Mouse (Mus musculus) Muller cell, postnatal 12 days (primary cell): ENCODE data around the gene Olfr391-ps.

ENCODE experiments used
- DNase-seq: peaks from one replicate; pipeline ENCODE4 v3.0.0-alpha.2; 2015; ENCODE audit errors: inconsistent ontology term

The Olfr391-ps gene

GRCm38 (mm10) chr11:73802952-73803351, at the start of gene Olfr391-ps:
TSS of gene Olfr391-ps (minus strand) at chr11:73803052.
- no peak for DNase-seq

DNA sequence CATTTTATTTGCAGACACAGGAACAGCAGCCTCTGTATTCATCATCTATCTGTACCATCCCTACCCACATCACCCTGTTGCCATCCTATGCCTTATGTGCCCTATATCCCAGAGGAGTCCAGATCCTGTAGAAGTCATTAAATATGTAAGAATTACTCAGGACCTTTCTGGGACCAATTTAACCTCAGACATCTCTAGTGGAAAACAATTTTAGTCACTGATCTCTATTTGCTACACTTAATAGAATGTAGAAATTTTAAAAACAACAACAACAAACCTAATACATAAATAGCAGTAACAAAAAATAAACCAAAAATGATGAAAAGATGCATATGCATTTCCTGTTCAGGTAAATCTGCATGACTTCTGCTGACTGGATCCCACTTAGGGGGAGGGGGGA, 48.5 kb upstream of the Olfr391-ps start, which contains the start of gene Olfr393:
TSS of gene Olfr393 (minus strand) at position 101 of the 400 bp plus-strand sequence.
- no peak for DNase-seq

DNA sequence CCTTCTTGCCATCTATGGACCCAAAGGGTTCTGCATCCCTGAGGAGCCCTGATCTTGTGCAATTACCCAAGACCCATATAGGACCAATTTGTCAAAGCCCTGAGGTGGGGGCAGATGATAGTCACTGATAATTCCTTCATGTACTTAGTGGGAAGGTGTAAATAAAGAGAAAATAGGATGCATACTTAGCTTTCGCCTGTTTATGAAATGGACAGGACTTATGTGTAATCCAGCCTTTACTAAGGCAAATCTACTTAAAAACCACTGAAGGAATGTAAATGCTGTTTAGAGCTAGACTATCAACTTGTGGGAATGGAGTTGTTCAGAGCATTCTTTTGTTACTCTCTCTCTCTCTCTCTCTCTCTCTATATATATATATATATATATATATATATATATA, 14.1 kb upstream of the Olfr391-ps start, which contains the start of gene Olfr392:
TSS of gene Olfr392 (minus strand) at position 101 of the 400 bp plus-strand sequence.
- no peak for DNase-seq

- no peak for DNase-seq
These were observed 20.2 kb downstream of the Olfr391-ps start, which contains the start of gene Olfr390 for GRCm38 (mm10) chr11:73782664-73783063. TSS of gene Olfr390 (plus strand) at chr11:73782964.

- no peak for DNase-seq
These were observed 22.2 kb downstream of the Olfr391-ps start, which contains the start of gene Olfr389 for GRCm38 (mm10) chr11:73780613-73781012. TSS of gene Olfr389 (minus strand) at chr11:73780713.

DNA sequence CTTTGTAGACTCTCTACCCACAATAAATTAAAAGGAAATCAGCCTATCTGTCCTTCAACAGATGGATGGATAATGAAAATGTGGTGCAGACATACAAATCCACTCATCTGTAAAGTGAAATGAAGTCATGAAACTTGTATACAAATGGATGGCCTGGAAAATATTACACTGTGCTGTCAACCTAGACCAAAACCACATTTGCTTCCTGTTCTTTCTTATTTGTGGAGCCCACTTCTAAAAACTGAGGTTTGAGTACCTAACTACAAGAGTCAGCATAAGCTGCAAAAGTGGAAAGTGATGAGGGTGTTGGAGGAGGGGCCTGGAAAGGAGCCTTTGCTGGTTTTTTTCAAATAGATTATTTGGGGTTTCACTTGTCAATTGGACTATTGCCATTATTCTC, 43.7 kb downstream of the Olfr391-ps start:
- no peak for DNase-seq
